Mouse (Mus musculus): ENCODE measurements at regions not wholly inside any gene's neighbourhood (a gene's known extent, or its start where the extent isn't known, plus 50 kb on each side); places are given as distances from the start of the nearest gene placed in this dataset.

GRCm38 (mm10) chr3:131056893-131057660, 53.2 kb upstream of the Lef1 start:
- DNase-seq (ENCODE audit: low read depth, low spot score), result no peak

GRCm38 (mm10) chr3:131054241-131054972, 55.9 kb upstream of the Lef1 start:
- DNase-seq (ENCODE audit: low read depth, low spot score), result no peak

GRCm38 (mm10) chr3:131047716-131048115, 62.6 kb upstream of the Lef1 start:
- DNase-seq (ENCODE audit: low read depth, low spot score), result no peak

GRCm38 (mm10) chr3:131046412-131046811, 63.9 kb upstream of the Lef1 start:
- DNase-seq (ENCODE audit: low read depth, low spot score), result no peak

DNA sequence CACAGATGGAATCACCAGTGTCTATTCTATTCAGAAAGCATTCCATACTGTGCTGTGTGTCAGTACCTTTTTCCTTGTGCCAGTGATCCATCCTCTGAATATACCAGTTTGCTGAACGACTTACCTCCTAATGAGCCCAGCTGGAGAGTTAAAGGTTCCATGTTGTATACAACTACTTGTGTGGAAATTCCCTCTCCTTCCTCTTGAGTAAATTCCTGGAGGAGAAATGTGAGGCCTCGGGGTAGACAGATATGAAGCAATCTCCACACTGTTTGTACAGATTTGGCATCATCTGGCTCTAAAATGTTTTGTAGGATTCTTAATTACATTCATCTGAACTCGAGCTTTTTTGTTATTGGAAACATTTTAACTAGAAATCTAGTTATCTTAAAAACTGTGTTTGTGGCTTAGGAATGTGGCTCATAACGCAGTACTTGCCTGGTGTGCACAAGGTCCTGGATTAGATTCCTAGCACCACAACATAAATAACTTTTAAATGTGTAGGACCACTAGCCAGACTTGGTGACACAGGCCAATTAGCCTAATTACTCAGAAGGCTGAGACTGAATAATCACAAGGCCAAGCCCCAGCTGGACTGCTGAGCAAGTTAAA, 70.0 kb upstream of the Lef1 start:
- DNase-seq (ENCODE audit: low read depth, low spot score), result no peak

- DNase-seq (ENCODE audit: low read depth, low spot score), result no peak
Measured at GRCm38 (mm10) chr3:131037095-131037494, 73.2 kb upstream of the Lef1 start.

DNA sequence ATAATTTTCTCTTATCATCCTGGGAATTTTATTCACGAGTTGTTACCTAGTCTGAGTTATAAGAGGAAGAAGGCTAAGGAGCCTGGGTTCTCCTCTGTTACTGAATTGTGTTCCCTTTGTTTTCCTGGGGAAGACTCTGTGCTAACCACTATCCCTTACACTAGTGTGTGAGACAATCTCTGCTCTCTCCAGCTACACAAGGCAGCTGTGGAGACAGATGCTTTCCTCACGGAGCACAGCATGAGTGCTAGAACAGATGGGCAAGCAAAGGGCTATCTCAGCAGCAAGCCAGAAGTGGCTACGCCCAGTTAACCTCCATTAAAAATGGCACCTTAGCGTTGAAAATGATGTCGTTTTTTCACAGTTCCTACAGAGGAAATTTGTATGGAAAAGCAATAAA, 75.5 kb upstream of the Lef1 start:
- no peak for DNase-seq (ENCODE audit: low read depth, low spot score)

GRCm38 (mm10) chr3:131026336-131026735, 83.9 kb upstream of the Lef1 start:
- no peak for DNase-seq (ENCODE audit: low read depth, low spot score)

DNA sequence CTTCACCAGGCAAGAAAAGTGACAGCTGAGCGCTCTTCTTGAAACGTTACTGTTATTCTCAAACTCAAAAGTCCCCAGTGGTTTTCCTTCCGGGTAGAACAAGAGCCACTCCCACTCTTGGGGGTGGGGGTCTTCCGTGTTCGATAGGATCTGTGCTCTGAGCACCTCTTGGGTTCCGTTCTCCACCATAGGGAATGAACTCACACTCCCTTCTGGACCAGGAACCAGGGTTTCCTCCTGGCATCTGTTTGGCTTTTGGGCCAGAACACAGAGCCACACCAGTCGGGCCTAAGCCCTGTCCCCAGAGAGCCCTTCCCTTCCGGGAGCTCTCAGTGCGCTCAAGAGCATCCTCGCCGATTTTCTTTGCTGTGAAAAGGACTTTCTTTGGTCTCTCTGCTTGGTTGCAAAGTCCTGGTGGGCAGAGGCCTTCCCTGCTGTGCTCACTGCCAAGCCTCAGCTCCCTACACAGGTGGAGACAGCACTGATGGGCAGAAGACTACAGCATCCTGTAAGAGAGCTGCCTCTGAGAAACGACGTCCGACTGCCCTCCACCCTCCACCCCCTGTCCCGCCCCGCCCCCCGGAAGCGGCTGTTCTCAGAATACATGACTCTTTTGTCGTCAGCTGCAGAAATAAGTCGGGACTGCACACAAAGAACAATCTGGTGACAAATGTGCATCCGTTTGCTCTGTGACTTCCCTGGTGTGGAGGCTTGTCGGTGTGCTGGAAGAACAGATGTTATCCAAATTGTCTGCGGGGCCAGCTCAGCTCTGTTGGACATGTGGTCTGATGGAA, 90.9 kb upstream of the Lef1 start:
- peak; percentile 4 for DNase-seq (ENCODE audit: low read depth, low spot score)

DNA sequence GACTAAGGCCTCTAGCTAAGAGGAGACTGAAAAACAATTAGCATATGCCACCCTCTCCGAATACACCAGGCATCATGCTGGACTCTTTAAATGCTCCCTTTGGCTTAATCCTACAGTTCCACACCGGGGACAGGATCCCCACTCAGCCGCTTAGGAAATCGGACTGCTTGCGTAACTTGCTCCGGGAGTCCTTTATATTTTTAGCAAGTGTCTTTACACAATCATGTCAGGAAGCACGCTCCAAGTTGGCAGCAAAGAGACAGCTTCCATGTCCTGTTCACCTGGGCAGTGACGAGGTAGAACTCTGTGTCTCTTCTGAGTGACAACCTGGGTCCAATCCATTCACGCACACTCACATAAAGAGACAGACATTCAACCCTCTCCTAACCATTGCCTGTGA, 92.4 kb upstream of the Lef1 start:
- peak; percentile 1 for DNase-seq (ENCODE audit: low read depth, low spot score)

DNA sequence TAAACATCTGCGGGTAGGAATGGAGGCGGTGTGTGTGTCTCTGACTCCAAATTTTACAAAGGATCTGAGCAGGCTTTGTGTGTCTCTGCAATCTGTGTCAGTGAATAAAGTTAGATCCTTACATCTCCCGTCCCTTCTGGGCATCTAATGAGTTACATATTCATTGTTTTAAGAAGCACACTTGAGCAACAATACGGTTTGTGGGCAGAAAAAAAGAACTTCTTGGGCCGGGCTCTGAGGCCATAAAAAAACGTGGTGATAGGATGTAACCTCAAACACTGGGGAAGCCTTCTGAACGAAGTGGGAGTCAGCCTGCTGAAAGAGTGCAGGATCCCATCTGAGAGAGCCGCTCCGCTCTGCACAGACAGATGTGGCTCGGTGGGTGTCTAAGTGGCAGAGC, 94.2 kb upstream of the Lef1 start:
- no peak for DNase-seq (ENCODE audit: low read depth, low spot score)

- DNase-seq (ENCODE audit: low read depth, low spot score), result no peak
Measured at GRCm38 (mm10) chr3:131014092-131014716, 96.1 kb upstream of the Lef1 start.

DNA sequence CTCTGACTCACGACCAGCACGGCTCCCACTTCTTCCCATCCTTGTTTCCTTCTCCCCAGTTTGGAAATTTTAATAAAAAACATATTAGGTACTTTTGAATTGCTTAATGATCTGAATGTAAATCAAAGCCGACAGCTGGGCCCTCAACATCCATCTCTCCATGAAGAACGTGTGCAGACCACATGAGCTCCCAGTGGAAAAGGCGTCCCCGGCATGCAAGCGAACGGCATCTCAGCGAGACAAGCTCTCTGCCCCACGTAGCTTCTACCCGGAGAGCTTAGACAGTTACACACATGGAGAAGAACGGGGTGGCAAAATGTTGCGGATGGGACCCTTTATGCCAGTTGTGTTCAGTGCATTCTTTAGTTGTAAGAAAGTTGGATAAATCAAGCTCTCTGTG, 109.6 kb upstream of the Lef1 start:
- no peak for DNase-seq (ENCODE audit: low read depth, low spot score)

- DNase-seq (ENCODE audit: low read depth, low spot score), result no peak
Measured at GRCm38 (mm10) chr3:131000252-131000651, 110.0 kb upstream of the Lef1 start.

DNA sequence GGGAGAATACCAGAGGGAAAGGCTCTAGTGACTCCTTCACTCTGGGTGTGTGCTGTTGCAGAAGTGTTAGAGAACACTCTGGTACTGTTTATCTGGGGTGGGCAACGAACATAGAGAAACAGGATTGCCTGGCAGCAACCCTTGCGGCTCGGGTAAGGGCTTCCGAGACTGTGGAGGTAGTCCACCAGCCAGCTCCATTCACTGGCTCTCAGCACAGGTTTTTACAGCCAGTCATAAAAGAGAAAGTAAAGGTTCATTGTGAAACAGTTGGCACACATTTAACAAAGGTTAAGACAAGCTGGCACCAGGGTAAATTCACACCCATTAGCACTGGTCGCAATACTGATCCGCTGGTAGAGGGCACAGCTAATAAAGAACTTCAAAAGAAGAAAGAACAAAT, 110.5 kb upstream of the Lef1 start:
- DNase-seq (ENCODE audit: low read depth, low spot score), result no peak

DNA sequence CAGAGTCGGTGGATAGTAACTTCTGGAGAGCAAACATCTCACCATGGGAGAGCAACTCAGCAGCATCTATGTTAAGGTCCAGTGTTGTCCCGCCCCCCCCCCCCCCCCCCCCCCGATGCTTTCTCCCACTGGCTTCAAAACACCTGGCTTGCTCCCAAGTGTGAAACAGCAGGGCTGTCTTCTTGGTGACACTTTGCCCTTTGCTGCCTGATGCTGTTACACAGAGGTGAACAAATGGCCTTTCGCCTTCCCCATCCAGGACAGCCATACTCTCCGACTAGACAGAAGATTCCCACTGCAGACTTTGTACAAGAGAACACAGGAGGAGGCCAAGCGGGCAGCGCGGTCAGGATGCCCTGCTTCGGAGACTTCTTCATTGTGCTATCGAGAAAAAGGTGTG, 111.8 kb upstream of the Lef1 start:
- no peak for DNase-seq (ENCODE audit: low read depth, low spot score)

- no peak for DNase-seq (ENCODE audit: low read depth, low spot score)
Measured at GRCm38 (mm10) chr3:130996786-130997185, 113.5 kb upstream of the Lef1 start.

GRCm38 (mm10) chr3:130991971-130992370, 118.3 kb upstream of the Lef1 start:
- DNase-seq (ENCODE audit: low read depth, low spot score), result no peak

DNA sequence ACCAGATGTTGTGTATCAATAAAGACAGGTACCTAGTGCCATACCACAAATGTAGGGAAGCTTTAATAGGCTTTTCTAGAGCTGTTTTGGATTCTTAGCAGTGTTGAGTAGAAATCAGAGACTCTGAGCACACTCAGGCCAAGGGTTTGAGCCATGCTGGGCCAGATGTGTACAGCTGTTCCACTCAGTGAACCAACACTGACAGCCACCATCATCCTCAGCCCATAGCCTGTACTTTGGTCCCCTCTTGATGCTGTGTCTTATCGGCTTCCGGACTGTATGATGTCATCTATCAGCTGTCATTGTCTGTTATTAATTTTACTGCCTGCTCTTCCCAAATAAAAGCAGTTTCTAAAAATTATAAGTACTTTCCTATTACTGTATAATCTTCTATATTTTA, 123.6 kb upstream of the Lef1 start:
- no peak for DNase-seq (ENCODE audit: low read depth, low spot score)

DNA sequence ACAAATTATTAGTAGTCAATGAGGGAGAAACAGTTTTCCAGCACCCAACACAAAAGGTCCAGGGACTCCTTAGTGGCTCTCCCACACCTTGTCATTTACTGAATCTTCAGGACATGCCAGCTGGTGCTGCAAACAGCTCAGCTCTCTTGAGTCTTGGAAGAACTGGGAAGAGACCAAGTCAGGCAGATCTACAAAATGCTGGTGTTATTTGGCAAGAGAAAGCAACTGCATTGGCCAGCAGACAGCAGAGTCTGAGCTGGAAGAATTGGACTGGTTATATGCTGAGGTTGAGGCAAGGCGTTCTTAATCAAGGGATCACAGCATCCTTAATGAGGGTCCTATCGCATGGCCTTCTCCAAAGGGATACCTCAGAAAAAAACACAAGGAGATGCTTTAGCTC, 124.2 kb upstream of the Lef1 start:
- peak; percentile 6 for DNase-seq (ENCODE audit: low read depth, low spot score)

DNA sequence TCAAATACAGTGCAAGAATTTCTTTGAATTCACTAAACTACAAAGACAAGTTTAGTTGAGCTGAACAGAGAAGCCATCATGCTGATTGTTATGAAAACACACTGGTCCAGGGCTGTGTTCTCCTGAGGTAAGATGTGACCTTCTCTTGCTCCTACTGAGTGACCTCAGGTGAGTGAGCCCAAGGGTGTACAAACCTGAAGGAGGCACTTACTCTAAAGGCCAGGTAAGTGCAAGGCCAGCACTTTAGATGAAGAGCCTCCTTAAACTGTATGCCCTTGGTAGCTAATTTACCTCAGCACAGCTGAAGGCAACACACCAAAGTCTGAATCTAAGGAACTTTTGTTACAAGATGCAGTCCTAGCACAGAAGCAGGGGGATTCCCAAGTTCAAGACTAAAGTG, 128.7 kb upstream of the Lef1 start:
- no peak for DNase-seq (ENCODE audit: low read depth, low spot score)
